Mouse (Mus musculus) heart, postnatal 0 days (tissue): Measurements from ENCODE around the gene Rgs5.

ENCODE experiments used
- CTCF ChIP-seq: IDR thresholded peaks from 2 replicates; pipeline ENCODE4 v1.5.1; 2016; ENCODE audit warnings: antibody characterized with exemption, control low read depth, low read depth
- EP300 ChIP-seq: IDR thresholded peaks from 2 replicates; pipeline ENCODE4 v1.6.1; 2016; ENCODE audit warnings: antibody characterized with exemption, low read depth

GRCm38 (mm10) chr1:169721836-169722235, 66.5 kb downstream of the Rgs5 start:
- no peak for TF ChIP-seq CTCF
- TF ChIP-seq EP300 = no peak
